Mouse (Mus musculus): ENCODE data around the gene Gm49394.
A peak's percentile ranks its signal among the peaks of the same experiment; 100 is the strongest.

The Gm49394 gene

DNA sequence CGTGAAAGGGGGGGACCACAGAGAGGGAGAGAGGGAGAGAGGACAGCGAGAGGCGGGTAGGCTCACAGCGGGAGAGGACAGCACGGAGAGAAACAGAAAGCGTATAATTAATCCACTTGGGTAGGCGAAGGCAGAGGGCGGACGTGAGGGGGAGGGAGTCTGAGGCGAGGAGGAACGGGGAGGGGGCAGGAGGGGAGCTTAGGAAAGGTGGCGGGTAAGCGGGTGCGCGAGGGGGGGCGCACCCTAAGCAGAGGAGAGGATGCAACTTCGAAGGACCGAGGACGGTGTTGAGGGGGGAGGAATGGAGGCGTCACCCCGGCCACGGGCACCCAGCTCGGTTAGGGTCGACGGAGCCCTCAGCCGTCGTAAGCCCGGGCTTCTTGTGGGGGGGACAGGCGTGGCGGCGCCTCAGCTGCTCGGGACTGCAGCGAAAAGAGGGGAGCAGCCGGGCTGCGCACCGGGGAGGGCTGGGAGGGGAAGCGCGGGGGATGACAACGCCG is 11.0 kb downstream of the Gm49394 start:
- no peak for DNase-seq (ENCODE audit: low spot score)

DNA sequence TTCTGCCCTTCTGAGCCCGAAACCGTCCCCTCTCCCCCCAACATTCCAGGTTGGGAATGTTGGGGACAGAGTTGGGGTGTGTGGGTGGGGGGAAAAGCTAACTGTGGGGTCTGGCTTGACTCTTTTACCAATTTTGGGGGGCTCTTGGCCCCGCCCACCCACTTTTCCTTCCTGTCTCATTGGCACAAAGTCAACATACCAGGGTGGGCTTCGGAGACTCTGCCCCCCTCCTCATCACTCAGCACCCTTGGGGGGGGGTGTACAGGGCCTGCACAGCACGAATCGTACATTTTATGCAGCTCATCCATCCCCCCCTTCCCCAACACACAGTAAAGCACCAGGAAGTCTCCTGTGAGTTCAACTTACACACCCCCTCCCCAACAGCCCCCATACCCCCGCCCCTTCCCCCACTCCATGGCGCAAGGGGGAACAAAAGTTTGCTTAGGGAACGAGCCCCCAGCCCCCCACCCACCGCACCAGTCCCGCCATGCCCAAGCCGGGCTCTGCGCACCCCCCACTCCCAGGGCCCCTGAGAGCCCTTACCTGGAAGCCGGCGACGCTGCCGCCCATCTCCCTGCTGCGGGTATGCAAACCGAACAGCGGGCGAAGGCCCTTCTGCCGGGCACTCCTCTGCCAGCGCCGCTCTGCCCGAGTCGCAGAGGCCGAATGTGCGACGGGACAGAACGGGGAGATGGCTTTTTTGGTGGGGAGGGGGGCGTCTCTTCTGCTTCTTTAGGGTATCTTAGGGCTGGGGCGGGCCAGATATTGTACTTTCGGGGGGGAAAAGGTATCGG is 11.7 kb downstream of the Gm49394 start:
- DNase-seq (ENCODE audit: low spot score): no peak

DNA sequence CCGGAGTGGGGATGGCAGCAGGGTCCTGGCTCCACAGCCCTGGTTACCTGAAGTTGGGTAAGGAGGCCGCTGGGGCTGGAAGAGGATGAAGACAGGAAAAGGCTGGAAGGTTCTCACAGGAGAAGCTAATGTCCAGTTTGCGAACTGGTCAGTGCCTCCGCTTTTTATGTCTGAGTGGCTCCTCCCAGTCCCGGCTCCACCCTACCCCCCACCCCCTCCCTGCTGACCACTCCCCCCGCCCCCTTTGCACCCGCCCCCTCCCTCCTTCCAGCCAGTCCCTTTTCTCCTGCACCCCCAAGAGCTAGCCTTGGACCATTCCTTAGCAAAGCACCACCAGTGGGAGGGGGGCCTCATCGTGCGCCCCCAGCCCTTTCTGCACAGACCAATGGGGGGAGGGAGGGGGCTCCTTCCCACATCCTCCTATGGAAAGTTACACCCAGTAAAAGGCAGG is 12.4 kb downstream of the Gm49394 start:
- no peak for DNase-seq (ENCODE audit: low spot score)

- no peak for DNase-seq (ENCODE audit: low spot score)
Observed at GRCm38 (mm10) chr7:142656055-142656454, 13.7 kb downstream of the Gm49394 start.

- DNase-seq (ENCODE audit: low spot score): no peak
Observed at GRCm38 (mm10) chr7:142655633-142656032, 14.1 kb downstream of the Gm49394 start.

GRCm38 (mm10) chr7:142653726-142654125 is 16.0 kb downstream of the Gm49394 start:
- no peak for DNase-seq (ENCODE audit: low spot score)

DNA sequence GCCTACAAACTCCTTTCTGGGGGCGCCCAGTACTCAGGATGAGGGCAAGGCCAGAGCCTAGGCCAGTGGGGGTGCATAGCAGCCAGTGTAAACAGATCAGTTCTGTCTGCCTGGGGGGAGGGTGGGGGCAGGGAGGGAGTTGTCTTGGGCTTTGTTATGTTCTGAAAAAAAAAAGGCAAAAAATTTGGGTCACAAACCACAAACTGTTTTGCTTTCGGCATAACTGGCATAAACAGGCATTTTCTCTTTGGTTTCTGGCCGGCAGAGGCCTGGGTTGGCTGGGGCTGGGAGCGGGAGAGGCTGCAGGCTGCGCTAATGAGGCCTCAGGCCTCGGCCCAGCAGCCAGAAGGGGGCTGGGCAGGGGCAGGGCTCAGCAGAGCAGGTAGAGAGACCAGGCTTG is 23.1 kb downstream of the Gm49394 start:
- no peak for DNase-seq (ENCODE audit: low spot score)

- no peak for DNase-seq (ENCODE audit: low spot score)
Observed at GRCm38 (mm10) chr7:142645045-142645444, 24.7 kb downstream of the Gm49394 start.

DNA sequence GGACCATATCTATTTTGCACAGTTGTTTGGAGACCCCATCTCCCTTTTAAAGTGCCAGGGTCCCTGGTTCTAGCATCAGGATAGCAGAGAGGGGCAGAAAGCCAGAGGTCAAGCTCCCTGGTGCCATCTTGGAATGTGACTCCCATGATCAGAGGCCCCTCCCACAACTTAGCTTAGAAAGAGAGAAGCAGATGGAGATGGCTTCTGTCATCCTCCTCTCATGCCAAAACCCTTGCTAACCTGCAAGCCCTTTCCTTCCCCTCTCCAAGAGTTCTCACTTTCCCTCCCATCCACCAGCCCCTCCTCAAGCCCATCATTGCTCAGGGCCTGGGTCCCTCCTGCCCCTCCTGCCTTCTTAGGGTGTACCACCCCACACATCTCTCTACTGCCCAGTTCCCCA is 33.6 kb downstream of the Gm49394 start:
- no peak for DNase-seq (ENCODE audit: low spot score)

- DNase-seq (ENCODE audit: low spot score): no peak
Observed at GRCm38 (mm10) chr7:142630691-142631090, 39.1 kb downstream of the Gm49394 start.

GRCm38 (mm10) chr7:142629806-142630205 is 39.9 kb downstream of the Gm49394 start:
- no peak for DNase-seq (ENCODE audit: low spot score)

GRCm38 (mm10) chr7:142622180-142622579 is 47.6 kb downstream of the Gm49394 start:
- DNase-seq (ENCODE audit: low spot score): no peak

DNA sequence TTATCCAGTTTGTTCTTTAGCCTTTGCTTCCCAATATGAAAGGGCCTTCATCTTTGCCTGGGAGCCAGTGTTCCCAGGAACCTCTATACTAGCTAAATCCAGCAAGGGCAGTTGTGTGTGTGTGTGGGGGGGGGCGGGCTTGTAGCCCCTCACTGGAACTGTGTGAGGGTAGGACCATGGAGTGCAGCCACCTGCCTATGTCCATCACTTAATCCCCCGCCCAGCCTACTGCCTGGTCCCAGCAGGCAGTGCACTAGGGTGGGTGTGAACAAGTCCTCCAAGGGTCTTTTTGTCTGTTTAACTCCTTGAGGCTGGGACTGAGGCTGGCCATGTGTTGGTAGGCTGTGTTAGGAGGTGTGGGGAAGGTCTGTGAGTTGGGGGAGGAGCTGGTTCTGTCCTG is 56.7 kb downstream of the Gm49394 start:
- DNase-seq (ENCODE audit: low spot score): no peak

GRCm38 (mm10) chr7:142610627-142611406 is 58.9 kb downstream of the Gm49394 start:
- peak; percentile 6 for DNase-seq (ENCODE audit: low spot score)

- no peak for DNase-seq (ENCODE audit: low spot score)
Observed at GRCm38 (mm10) chr7:142600921-142601320, 68.8 kb downstream of the Gm49394 start.

Data from spleen, adult 12 weeks (tissue).